Mouse (Mus musculus) heart, embryonic 12.5 days (tissue): Measurements from ENCODE around the gene Wt1. TPM values are rescaled to one million over a fixed set of nuclear protein-coding genes. Genes with fewer than 3 reads are reported as not detected.

Experiments used
- polyA plus RNA-seq: library from polyadenylated mRNA; unstranded; fragments of >200 nt; fragmentation: Nextera tagmentation; extraction: Ambion mirVana; gene quantifications from 2 replicates; pipeline ENCODE4 v1.2.1, GENCODE M21; 2016

The Wt1 gene
- polyA plus RNA-seq, 1 experiment from 2014 or later: 30.7 TPM

Other genes starting within 250 kb of the Wt1 start
- 207 and 214 TPM in 2 replicates for gene Eif3m, start 109.4 kb upstream of the Wt1 start, polyA plus RNA-seq
- gene Gm11060, start 34.5 kb upstream of the Wt1 start, polyA plus RNA-seq: not detected in 2 replicates
- gene Them7, start 97.8 kb downstream of the Wt1 start, polyA plus RNA-seq: 0.99 and 1.1 TPM in 2 replicates